Mouse (Mus musculus) granulocyte monocyte progenitor cell, adult 5-6 weeks (primary cell): ENCODE measurements at regions not wholly inside any gene's neighbourhood (a gene's known extent, or its start where the extent isn't known, plus 50 kb on each side); places are given as distances from the start of the nearest gene placed in this dataset.

ENCODE experiments used
- ATAC-seq: replicated peaks from 2 replicates; pipeline ENCODE4 v1.8.0; 2016; ENCODE audit warnings: mild to moderate bottlenecking, moderate TSS enrichment, inconsistent platforms; ENCODE audit not compliant: poor library complexity, severe bottlenecking

DNA sequence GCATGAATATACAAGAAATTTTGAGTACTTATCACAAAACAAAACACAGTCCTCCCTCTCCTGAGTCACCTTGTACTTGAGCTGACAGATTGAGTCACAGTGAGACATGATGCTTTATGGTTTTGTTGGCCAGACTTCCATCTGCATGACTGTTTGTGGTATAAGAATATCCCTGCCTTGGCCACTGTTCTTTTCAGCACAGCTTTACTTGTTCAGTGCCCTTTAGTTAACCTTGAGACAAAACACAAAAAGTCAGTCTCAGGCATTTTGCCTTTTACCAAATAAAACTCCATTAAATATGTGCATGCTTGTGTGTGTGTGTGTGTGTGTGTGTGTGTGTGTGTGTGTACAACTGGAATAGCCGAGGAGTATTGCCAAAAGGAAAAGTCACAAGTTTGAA is 732.8 kb upstream of the Cited2 start:
- no peak for ATAC-seq

DNA sequence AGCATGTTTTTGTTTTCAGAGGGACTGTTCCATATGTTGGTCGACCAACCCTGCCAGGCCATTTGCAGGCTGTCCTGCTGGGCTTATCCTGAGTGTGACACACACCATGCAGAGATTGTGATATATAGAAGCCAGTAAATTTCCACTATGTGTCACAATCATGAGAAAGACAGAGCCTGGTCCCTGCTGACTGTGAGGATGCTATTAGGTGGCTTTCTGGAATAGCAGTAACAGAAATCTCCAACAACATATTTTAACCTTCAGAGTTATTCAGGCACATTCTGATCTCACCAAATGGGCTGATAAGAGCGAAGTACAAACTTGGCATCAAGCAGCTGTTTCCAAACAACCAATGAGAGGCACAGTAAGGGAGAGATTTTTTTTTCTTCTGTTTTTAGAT is 729.2 kb upstream of the Cited2 start:
- no peak for ATAC-seq

DNA sequence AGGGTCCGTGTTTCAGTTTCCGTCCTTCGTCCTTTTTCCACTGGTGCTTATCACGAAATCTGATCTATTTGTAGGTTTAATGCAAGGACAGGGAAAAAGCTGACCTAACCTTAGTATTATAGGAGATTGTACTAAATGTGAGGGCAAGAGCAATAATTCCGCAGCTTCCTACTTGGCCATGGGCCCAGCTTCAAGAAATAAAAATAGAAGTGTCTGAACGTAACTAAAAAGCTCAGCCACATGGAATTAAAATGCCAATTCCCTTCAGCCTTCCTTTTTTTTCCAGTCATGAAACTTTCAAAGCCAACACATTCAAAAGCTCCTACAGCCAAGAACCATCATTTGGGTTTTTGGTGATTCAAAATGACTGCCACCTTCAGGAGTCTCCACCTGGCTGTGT is 728.5 kb upstream of the Cited2 start:
- no peak for ATAC-seq

DNA sequence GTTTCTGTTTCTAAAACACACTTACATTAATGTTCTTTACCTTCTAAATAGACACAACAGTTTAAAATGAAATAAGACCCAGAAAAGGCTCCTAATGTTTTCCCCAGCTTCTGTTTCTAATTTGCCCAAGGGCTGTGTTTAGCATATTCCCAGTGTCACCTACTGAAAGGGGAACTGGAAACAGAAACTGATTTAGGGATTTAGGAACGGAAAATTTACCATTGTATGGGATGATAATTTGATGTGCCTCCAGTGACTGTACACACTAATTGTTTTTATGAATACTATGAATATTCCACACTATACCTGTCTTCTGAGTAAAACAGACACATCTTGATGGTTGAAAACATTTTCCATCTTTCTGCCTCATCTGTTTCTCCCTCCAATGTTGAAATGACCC is 728.0 kb upstream of the Cited2 start:
- no peak for ATAC-seq

DNA sequence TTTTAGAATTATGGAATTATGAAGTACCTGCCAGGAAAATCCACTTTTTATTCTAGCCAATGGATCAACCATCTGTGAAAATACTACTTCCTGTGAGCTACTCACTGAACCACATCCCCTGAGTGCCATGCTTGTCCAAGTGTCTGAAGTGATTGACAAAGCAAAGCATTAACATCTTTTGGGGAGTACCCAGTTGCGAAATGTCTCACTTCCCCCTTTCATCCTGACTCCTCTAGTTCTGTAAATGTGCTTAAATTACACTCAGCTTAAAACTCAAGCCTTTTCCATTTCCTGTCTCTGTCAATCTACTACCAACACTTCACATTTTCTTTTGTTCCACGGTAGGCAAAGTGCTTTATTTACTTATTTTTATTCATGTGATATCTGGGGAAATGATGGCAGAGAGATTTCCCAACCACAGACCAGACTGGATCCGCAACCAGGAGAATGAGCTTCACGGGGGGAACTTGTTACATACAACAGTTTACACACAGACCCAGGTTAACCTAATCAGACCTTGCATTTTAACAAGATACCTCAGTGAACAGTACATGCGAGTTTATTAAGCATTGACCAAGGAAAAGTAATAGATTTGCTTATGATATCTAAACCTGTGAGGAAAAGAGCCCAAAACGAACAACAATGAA is 726.1 kb upstream of the Cited2 start:
- peak; percentile 99 for ATAC-seq

DNA sequence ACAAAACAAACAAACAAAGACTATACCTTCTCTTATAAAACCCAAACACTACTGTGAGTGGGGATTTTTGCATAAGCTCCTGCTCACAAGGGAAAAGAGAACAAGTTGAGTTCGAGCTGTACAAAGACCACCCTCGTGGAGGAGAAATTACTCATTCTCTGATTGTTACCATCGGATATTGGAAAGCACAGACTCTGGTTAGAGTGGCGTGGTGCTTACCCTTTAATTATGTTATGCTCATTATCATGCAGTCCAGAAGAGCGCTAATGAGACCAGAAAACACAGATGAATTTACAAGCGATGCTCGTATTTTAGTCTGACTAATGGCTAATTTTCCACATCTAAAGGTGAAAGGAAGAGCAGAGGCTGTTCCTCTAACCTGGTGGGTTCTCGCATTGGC is 721.7 kb upstream of the Cited2 start:
- ATAC-seq: no peak

DNA sequence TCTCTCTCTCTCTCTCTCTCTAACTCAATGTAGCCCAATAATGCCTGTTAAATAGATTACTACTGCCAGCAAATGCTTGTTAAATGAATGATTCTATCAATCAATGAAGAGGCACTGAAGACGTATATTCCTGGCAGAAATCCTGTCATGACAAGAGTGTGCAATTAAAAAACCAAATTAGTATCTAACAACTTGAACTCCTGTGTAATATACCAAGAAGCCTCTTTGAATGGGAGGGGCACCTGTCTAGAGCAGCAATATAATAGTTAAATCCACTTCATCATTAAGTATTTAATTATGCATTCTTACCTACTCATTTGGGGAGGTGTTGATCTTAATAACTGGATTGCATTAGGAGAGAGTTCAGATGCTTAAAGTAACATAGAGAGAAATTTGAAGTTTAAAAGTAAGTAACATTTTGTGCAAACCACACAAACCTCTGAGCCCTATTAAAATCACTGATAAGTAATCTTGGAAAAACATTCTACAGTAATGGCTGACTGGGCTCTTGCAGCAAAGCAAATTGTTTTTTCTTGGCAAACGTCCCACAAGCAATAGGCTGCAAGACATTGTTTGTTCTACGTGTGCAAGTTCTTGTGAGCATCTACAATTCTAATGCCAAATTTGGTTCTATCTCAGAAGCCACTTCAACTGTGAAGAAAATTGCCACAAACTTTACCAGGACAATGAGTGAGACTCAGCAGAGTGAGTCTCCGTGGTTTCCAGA is 719.7 kb upstream of the Cited2 start:
- no peak for ATAC-seq

DNA sequence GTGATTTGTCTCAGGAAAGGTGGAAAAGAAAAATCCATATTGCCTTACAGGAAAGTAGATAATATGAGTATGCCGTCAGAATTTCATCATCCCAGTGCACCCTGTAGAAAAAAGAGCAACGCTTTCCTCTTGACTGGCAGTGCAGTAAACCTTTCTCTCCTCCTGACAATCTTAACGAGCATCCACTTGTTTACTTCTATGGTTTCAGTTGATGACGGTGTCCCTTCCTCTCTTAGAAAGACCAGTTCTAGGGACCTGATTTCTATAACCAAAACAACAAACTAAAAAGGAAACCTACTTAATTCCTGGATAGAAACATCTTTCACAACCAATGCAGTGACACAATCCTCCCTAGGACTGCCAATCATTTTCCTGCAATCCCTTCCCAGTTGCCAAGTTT is 714.3 kb upstream of the Cited2 start:
- no peak for ATAC-seq

DNA sequence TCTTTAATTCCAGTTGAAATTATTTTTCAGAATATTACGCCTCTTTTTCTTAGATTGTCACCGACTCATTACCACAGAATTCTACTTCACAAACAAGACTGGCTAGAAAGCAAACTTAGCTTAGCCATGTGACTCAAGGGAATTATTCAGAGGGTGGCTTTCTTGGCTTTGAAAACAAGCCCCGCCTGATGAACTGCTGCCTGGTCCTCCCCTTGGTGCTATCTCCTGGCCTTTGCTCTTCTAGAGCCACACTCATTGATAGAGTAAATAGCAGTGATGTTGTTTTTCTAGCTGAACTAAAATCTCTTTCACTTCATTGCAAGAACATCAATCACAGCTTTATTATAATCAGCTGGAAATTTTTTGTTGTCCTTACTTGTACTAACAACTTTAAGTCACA is 713.0 kb upstream of the Cited2 start:
- ATAC-seq: no peak

DNA sequence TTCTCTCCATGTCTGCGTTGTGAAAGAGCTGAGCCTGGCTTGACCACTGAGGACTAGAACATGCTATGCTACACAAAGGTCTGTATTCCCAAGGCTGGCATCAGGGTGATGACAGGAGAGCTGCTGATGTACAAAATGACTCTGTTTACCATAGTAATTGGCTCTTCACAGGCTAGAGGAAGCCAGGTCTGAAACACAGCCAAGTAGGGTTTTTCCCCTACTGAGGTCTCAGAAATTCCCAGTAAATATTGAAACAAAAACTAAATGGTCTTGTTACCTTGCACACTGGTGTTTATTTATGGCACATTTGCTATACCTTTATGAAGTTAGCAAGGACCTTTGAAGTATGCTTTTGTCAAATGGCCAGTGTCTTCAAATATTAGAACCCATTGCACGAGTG is 711.1 kb upstream of the Cited2 start:
- no peak for ATAC-seq

DNA sequence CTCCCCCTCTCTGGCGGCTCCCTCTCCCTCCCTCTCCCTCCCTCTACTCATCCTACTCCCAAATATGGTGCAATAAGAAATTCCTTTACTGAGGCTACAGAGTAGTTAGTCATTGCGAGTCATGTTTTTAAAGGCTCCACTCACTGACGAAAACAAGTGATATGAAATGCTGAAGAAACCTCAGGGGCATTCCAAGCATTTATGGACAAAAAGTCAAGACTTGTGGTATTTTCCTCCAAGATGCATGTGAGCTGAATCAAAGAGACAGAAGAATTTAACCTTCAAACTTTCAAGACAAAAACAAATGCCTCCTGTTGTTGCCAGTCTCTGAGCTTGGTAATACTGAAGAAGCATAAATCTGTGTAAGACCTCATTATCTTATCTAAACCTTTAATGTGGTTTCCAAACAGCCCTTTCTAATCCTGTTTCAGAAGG is 710.5 kb upstream of the Cited2 start:
- no peak for ATAC-seq

DNA sequence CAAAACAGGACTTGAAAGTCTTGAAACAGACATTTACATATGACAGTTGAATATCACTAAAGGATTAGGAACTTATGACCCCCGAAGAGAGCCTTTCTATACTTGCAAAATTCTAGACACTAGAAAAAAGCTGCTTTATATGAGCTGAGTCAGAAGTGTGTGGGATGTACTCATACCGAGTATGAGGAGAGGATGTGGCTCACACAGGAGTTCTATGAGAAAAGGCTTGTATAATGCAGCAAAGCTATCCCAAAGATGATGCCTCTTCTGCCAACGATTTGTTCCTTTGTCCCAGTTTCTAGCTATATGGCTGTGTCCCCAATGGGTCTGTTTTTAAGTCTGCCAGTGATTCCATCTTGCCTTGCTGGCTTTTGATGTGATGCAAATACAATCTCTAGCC is 708.2 kb upstream of the Cited2 start:
- ATAC-seq: no peak

DNA sequence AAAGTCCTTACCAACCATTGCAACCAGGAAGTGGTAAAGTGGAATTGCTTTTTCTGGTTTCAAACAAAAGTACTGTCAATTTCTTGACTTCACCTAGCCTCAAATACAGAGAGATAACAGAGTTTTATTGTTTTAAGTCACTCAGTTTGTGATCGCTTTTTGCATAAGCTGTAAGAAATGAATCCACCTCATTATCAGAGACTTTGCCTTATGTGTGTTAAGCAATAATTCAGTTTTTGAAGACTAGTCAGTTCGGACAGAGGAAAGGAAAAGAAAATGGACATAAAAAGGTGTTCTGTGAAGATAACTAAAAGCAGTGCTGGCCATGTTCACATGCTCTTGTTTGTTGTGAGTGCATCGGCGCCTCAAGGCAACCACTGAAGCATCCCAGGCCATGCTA is 706.2 kb upstream of the Cited2 start:
- no peak for ATAC-seq

DNA sequence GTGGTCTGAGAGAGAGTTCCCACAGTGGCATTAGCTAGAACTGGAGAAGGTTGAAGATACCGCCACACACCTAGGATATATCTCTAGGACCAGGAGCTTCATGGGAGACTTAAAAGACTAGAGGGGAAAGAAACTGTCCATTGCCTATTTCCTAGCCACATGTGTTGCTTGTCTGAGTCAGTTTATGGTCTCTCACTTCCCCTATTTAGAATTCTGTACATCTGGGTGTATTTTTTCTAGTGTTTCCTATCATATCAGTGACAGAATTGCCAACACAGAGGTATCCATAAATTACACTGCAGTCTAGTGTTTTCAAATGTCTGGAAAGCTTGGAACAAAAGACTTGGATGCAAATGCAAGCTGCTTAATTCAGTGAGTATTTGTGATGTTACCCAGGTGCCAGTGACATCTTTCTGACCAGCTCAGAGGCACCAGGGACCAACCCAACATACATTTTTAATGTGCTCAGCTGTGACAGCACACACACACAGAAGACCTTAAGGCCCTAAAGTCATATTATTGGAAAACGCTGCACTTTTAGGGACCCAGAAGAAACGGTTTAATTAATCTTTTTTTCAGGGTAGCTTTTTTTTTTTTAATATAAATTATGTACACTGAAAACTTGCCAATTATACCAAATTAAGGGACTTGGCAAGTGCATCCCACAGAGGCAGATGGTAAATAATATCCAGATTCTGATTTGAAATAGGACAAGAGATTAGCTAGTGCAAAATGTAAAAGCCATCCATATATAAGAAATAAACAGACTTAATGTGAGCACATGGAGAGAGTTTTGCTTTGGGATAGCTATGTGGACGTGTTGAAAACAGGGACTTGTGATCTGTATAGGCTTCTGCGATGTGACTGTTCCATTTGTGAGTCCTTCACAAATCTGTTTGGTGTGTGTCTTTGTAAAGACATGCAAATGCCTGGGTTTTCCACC is 700.5 kb upstream of the Cited2 start:
- ATAC-seq: peak; percentile 63

DNA sequence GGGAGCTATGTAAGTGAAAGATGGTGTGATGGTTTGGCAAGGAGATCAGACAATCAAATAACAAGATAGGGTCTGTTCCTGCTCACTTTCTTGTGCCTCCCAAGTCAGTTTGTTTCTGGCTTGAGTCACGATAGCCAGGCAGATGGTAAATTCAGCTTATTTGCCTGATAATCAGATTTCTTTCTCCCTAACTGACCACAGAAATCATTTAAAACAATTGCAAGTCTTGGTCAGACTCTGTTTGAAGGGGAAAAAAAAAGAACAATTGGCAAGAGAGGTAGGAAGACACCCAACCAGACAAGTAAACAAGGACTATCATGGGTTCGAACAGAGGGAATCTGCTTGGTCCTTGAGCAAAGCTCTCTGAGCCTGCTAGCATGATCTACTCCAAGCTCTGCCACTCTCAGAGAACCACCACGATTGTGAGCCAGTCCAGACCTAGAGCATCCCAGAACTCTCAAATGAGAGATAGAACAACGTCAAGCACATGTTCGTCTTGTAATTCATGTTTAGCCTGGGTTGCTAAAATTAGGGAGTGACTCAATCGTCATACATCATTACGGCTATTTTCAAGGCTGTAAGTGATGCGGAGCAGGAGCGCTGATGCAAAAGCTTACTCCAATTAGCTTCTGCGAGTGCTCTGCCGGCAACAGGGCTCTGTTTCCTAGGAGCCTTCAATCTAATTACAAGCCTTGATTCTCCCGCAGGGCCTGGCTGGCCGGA is 699.3 kb upstream of the Cited2 start:
- no peak for ATAC-seq

DNA sequence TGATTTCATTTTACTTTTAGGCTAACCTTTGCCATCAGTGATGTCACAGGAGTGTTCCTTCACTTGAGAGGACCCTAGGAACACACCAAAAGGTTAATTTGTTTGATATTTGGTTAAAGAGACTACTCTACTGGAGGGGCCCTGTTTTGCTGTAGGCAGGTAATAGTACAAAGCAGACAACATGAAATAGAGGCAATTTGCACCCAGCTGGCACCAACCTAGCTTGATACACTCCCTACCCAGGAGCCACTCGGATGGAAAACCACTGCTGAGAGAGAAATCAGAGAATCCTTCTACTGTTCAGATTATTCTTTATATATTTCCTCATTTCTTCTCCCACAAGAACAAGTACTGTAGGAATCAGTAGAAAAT is 698.7 kb upstream of the Cited2 start:
- ATAC-seq: no peak

DNA sequence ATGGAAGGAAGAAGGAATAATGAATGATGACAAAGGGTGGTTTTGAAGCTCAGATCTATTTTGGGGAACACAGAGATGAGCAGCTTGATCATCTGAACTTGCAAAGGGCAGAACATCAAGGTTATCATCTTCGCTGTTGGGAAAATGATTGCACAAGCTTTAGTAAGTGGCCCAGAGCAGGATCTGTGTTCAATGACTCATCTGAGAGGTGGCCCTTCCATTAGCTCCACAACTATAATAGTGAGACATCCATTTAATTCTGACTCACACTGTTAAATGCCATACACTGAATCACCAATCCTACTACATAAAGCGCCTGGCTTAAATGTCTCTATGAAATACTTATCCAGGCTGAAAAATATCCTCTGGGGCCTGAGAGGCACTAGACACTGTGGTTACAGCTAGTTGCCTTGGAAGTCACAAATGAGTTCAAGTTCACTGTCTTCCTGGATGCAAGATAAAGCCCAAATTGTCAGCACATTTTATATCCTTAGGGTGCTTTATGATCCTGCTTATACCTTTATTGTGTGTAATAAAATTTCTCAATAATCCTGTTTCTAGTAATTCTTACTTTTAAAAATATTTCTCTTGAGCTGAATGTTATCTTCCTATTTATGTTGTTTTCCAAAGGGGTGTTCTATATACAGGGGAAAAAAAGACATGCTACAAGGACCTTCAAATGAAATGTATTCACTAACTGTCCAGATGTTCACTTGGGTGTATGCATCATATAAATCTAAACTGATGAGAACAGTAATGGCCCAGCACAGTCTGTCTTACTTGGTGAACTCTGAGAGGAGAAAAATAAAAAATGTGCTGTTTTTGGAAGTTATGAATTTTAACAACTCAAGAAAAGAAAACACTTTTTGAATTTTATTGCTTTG is 687.9 kb upstream of the Cited2 start:
- ATAC-seq: no peak

DNA sequence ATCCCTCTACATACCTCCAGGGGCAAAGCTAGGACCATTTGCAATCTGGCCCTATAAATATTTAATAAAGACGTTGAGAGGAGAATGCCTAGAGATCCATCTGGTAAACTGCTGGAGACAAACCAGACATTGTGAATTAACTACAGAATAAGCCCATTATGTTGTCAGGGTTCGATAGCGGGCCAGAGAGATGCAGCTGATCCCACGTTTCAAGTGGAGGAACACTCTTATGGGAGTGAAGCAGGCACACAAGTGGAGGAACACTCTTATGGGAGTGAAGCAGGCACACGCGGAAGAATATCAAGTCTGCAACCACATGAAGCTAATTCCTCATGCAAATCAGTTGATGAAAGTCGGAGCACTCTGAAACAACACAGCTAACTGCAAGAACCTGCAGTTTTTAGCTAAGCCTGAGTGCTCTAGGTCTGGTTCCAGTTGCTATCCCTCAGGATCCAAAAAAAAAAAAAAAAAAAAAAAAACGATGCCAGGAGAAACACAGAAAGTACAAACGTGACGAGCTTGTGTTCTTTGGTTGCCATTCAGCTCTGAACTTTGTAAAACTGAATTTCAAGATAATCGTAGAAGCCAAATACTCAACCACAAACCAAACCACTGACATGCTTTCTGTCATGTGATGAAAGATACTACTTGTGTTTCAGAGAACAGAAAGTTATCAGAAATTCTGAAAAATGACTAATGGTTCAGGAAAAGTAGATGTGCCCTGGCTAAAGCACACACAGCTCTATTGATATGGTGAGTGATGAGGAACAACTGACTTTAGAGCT is 684.6 kb upstream of the Cited2 start:
- no peak for ATAC-seq

DNA sequence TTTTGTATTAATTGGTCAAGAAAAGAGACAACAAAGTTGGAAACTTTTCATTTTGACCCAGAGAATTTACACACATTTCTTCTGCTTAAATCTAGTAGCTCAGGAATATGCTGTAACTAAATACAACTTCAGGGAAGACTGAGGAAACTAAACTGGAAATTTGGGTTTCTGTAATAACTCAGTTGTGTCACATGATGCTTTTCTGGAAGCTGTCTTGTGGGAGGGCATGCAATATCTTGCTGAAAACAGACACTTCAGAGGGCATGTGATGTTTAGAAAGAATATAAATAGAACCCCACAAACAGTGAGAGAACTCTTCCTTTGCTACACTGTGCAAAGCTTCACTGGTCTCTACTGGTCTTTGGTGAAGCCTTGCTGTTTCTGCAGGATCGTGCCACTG is 680.9 kb upstream of the Cited2 start:
- ATAC-seq: no peak
